Mouse (Mus musculus) erythroblast, embryonic 14.5 days (primary cell): Measurements from ENCODE around the gene Hip1r.

Experiments used
- GATA1 ChIP-seq: IDR thresholded peaks from 2 replicates; pipeline ENCODE4 v1.6.1; 2012; ENCODE audit warnings: low read length, inconsistent platforms, mixed read lengths
- TAL1 ChIP-seq: IDR thresholded peaks from 3 replicates; pipeline ENCODE4 v1.6.1; 2012; ENCODE audit warnings: low read length, inconsistent platforms, mixed read lengths

- no peak for TF ChIP-seq TAL1
- no peak for TF ChIP-seq GATA1
Measured at GRCm38 (mm10) chr5:123977231-123977630, 3.8 kb downstream of the Hip1r start.
